Mouse (Mus musculus) neural tube, embryonic 14.5 days (tissue): ENCODE measurements around the gene Ube2s. TPM values are rescaled to one million over a fixed set of nuclear protein-coding genes. Genes with fewer than 3 reads are reported as not detected.

Experiments used
- ATAC-seq: fragments of 200-750 bp; cut with Nextera tagmentation; 2 replicates; pipeline ENCODE4 v1.8.0; 2017; ENCODE audit warnings: low read depth, mild to moderate bottlenecking, moderate TSS enrichment, moderate library complexity
- H3K27ac ChIP-seq: fragments of 300-500 bp; sonication (generic); 2 replicates; pipeline ENCODE4 v1.5.1; 2014; ENCODE audit warnings: low read depth, mild to moderate bottlenecking, control low read depth, low read length, moderate library complexity, mixed read lengths
- H3K27me3 ChIP-seq: fragments of 300-500 bp; sonication (generic); 2 replicates; pipeline ENCODE4 v1.6.1; 2014; ENCODE audit warnings: low read length; ENCODE audit not compliant: control insufficient read depth, insufficient read depth
- H3K36me3 ChIP-seq: fragments of 300-500 bp; sonication (generic); 2 replicates; pipeline ENCODE4 v1.6.1; 2014; ENCODE audit warnings: low read length, mixed read lengths; ENCODE audit not compliant: control insufficient read depth, insufficient read depth
- H3K4me1 ChIP-seq: fragments of 300-500 bp; sonication (generic); 2 replicates; pipeline ENCODE4 v1.6.1; 2014; ENCODE audit warnings: low read length; ENCODE audit not compliant: control insufficient read depth, insufficient read depth
- H3K4me2 ChIP-seq: fragments of 300-500 bp; sonication (generic); 2 replicates; pipeline ENCODE4 v1.6.1; 2014; ENCODE audit warnings: mild to moderate bottlenecking, low read depth, low read length, control low read depth
- H3K4me3 ChIP-seq: fragments of 300-500 bp; sonication (generic); 2 replicates; pipeline ENCODE4 v1.5.1; 2014; ENCODE audit warnings: low read depth, low read length, control low read depth, mixed read lengths
- H3K9ac ChIP-seq: fragments of 300-500 bp; sonication (generic); replicated peaks from 2 replicates; pipeline ENCODE4 v1.6.1; 2014; ENCODE audit warnings: low read depth, mild to moderate bottlenecking, control low read depth, low read length, mixed read lengths
- H3K9me3 ChIP-seq: fragments of 300-500 bp; sonication (generic); 2 replicates; pipeline ENCODE4 v1.6.1; 2016; ENCODE audit warnings: low read length; ENCODE audit not compliant: control insufficient read depth
- WGBS: fragments of 180-500 bp; shearing (Covaris S2); extraction: QIAGEN DNeasy Blood & Tissue Kit; methylation state at CpG from one replicate; pipeline ENCODE4 v1.1.7; 2014; 5-methylcytosine and 5-hydroxymethylcytosine counted together
- polyA plus RNA-seq: library from polyadenylated mRNA; unstranded; fragments of >200 nt; fragmentation: Nextera tagmentation; extraction: Ambion mirVana; gene quantifications from 2 replicates; pipeline ENCODE4 v1.2.1, GENCODE M21; 2014

Ube2s gene
- polyA plus RNA-seq, 1 experiment from 2014 or later, result 263 TPM

DNA sequence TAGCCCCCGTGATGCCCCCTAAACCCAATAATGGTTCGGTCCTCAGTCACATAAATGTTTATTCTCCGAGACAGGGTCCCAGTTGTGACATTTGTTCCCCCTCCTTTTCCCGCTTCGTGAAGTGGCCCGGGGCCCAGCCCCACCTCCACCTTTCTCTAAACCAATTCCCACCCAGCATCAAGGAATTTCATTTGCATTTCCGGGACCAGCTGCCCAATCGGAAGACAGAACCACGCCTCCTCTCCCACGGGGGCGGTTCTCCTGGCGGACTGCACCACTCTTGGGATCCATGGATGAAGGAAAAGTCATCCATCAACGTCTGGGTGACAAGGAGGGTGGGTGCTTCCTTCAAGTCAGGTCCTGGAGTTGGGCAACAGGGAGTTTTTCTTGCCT lies 32.5 kb upstream of the Ube2s start:
- Histone ChIP-seq H3K4me1 (peaks cover 20% of the 10 kb centered on the region), H3K27ac (peak overlapping the region; percentile 74), H3K4me2 (peak overlapping the region; percentile 79), H3K27me3 (no peaks in the 10 kb centered on the region), H3K9ac (peak overlapping the region; percentile 71), H3K4me3 (peak overlapping the region; percentile 59), H3K9me3 (no peaks in the 10 kb centered on the region), H3K36me3 (no peaks in the 10 kb centered on the region)
- ATAC-seq, result peak; percentile 85
- WGBS, result under 1% methylated on average over 13 of the region's 13 CpGs

DNA sequence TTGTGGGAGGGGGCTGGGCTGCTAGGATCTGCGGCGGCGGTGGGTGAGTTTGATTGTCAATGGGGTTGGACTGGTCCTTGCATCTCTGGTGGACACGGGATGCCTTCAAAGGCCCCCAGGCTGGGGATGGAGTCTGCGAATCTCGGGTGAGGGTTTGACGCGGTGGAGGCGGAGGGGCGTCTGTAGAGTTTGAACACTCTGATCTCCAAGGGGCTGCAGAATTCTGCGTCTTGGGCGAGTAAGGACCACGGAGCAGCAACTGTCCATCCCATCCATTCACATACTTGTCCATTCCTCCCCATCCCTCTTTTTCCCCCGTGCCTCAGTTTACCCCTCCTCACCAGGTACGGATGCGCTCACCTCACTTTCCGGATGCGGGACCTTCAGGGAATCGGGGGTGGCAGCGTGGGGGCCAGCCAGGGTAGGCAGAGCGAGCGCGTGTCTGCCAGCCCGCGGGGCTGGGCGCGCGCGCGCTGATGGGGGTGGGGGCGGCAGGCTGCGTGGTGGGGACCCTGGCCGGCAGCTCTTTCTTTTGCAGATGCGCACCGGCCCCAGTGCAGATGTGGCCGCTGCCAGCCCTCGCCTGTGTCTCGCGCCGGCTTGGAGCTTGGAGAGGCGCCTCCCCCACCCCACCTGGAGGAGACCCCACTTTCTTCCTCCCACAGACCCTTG lies 32.0 kb upstream of the Ube2s start, which contains the start of gene Shisa7:
Gene Shisa7 (minus strand): TSS at position 452 of the 672 bp plus-strand sequence.
- H3K4me1 ChIP-seq, result peaks cover 20% of the 10 kb centered on the region
- H3K4me3 ChIP-seq, result peak within 1 kb of the TSS; percentile 59
- ATAC-seq, result peak; percentile 63
- H3K36me3 ChIP-seq, result no peaks in the 10 kb centered on the region
- H3K9me3 ChIP-seq, result no peaks in the 10 kb centered on the region
- no peaks in the 10 kb centered on the region for H3K27me3 ChIP-seq
- WGBS, result under 1% methylated on average over 41 of the region's 41 CpGs
- H3K9ac ChIP-seq, result peak within 1 kb of the TSS; percentile 71
- H3K4me2 ChIP-seq, result peak within 1 kb of the TSS; percentile 79
- peak within 1 kb of the TSS; percentile 74 for H3K27ac ChIP-seq

DNA sequence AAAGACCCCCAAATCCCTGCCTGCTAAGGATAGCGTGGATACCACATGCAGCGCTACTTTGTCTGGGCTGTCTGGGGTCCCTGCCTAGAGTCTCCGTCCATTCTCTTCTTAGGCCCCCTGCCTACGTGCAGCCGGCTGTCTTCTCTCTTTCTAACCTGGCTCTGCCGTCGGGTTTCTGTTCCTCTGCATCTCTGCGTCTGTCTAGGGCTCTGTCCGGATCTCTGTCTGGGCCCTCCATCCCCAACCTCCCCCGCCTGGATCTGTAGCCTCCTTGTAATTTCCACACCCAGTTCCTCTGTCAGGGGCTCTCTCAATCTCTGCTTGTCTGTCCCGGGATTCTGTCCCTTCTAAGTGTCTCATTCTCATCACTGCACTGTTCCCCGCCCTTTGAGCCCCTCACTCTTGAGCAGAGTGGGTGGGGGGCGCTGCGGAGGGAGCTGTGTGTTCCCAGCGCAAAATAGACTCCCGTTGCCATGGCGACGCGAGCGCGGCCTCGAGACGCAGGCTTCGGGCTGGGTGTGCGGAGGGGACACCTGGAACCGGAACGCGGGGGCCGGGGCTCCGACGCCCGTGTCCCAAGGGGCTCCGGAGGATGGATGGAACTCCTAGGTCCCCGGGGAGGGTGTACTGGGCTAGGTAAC lies 31.3 kb upstream of the Ube2s start:
- Histone ChIP-seq H3K4me3 (peak overlapping the region; percentile 59), H3K9me3 (no peaks in the 10 kb centered on the region), H3K27me3 (no peaks in the 10 kb centered on the region), H3K27ac (peak overlapping the region; percentile 74), H3K9ac (peak overlapping the region; percentile 71), H3K4me1 (peaks cover 20% of the 10 kb centered on the region), H3K4me2 (peak overlapping the region; percentile 79), H3K36me3 (no peaks in the 10 kb centered on the region)
- peak; percentile 42 for ATAC-seq
- 2% methylated on average over 34 of the region's 34 CpGs for WGBS

DNA sequence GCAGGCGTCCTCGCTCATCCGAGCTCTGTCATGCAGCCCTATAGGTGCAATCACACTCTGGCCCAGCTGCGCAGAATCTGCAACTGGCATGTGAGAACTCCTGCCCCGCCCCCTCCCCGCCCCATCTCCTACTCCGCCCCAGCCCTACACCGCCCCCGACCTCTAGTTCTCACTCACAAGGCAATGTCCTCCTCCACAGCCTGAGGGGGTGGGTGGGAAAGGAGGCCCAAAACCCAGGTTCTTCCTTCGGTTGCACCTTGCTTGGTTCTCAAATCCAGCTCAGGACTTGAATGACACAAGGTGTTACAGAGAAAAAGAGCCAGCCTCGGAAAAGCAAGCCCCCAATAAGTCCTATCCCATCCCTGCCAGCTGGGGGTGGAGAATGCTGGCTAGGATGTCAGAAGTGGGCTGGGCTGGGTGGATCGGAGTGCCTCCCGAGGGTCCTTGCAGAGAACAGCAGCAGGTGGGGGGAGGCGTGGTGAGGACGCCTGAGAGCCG lies 30.3 kb upstream of the Ube2s start:
- Histone ChIP-seq H3K27me3 (no peaks in the 10 kb centered on the region), H3K36me3 (no peaks in the 10 kb centered on the region), H3K9ac (peak overlapping the region; percentile 71), H3K4me2 (peak overlapping the region; percentile 79), H3K9me3 (no peaks in the 10 kb centered on the region), H3K4me1 (peaks cover 20% of the 10 kb centered on the region), H3K27ac (peak overlapping the region; percentile 60), H3K4me3 (peak overlapping the region; percentile 59)
- peak; percentile 55 for ATAC-seq
- 2% methylated on average over 16 of the region's 16 CpGs for WGBS

DNA sequence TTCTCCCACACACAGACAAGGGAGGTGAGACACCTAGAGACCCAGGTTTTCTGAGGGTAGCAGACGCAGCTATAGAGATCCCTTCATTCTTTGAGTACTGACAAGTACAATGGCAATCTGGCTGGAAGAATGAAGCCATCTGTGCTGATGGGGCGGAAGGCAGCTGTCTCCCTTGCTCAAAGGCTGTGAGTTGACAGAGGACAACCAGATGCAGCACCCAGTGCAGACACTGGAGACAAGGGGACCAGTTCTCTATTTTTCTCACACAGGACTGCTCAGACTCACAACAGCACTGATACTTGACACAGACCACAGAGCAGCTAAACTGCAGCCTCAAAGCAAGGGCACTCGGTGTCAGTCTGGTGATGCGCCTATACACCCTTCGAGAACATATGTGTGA lies 29.7 kb upstream of the Ube2s start:
- ATAC-seq, result no peak
- no peaks in the 10 kb centered on the region for H3K9me3 ChIP-seq
- peak overlapping the region; percentile 59 for H3K4me3 ChIP-seq
- H3K36me3 ChIP-seq, result no peaks in the 10 kb centered on the region
- peak overlapping the region; percentile 71 for H3K9ac ChIP-seq
- 38% methylated on average over 5 of the region's 5 CpGs for WGBS
- H3K27ac ChIP-seq, result peak overlapping the region; percentile 52
- peaks cover 20% of the 10 kb centered on the region for H3K4me1 ChIP-seq
- peak overlapping the region; percentile 79 for H3K4me2 ChIP-seq
- H3K27me3 ChIP-seq, result no peaks in the 10 kb centered on the region

DNA sequence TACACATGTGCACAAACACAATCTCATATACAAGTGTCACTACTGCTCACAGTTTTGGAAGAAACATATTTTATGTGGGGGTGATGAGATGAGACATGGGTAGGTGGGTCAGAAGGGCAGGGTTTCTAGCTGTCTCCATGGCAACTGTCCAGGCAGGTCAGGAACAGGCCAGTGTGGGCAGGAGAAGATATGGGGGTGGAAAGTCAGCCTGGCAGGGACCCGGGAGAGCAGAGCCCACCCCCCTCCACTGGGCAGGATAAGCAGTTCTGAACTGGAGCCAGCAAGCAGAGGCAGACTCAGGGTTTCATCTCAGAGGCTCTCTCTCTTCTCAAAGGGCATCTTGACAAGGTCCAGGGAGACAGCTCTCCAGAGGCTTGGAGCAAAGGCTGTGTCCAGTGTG lies 25.2 kb upstream of the Ube2s start:
- ATAC-seq, result no peak
- no peaks in the 10 kb centered on the region for H3K9me3 ChIP-seq
- H3K9ac ChIP-seq, result no peak overlapping the region
- H3K4me1 ChIP-seq, result peaks cover 11% of the 10 kb centered on the region
- H3K36me3 ChIP-seq, result no peaks in the 10 kb centered on the region
- no peak overlapping the region for H3K27ac ChIP-seq
- WGBS, result 7% methylated on average over 1 of the region's 1 CpGs
- no peaks in the 10 kb centered on the region for H3K27me3 ChIP-seq
- H3K4me2 ChIP-seq, result no peak overlapping the region
- no peak overlapping the region for H3K4me3 ChIP-seq

DNA sequence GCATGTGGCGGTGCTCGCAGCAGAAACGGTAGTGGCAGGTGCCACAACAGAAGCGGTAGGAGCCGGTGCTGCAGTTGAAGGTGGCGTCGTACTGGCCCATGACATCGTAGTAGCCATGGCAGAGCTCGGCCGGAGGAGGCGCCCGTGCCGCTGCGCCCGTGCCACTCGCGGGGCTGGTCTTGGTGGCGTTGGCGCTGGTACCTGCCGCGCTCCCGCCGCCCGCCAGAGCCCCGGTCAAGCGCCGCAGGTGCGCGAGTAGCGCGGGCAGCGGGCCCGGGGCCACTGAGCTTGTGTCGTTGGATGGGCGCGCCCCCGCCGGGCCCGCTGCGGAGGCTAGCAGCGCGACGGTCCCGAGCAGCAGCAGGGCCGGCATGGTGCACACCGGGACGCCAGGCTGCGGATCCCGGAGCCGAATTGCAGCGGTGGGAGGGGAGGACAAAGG lies 24.0 kb upstream of the Ube2s start:
- ATAC-seq, result peak; percentile 93
- WGBS, result under 1% methylated on average over 51 of the region's 51 CpGs
- peaks cover 2% of the 10 kb centered on the region; the same call in 1 of the 2 replicates for H3K27me3 ChIP-seq

DNA sequence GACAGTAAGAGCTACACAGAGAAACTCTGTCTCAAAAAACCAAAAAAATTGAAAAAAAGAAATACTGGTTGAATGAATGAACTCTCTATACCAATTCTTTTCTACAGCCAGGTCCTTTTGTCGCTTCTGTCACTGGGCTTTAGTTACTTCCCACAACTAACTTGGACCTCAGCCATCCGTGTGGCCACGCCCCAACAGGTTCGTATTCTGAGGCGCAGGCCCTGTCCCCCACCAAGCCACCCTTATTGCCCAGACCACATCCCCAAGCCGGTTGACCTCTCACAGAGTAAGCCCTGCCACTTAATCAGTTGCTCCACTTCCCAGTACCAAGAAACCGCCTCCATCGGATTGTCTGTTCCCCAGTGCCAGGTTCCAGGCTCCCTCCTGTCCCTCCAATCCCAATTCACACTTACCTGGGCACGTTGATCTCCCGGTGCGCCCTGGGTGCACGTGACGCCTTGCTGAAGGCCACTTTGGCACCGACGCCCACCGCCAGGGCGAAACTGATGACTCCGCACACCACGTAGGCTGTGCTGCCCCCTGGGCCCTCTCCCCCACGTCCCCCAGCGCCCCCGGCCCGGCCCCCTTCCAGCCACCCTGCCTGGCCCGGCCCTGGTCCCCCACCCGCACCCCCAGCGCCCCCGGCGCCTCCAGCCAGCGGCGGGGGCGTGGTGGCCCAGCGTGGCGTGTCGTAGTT lies 23.4 kb upstream of the Ube2s start:
- ATAC-seq, result no peak; the same call in 1 of the 2 replicates
- H3K27me3 ChIP-seq, result peaks cover 3% of the 10 kb centered on the region; the same call in 1 of the 2 replicates
- no peaks in the 10 kb centered on the region for H3K9me3 ChIP-seq
- H3K9ac ChIP-seq, result peak overlapping the region; percentile 82
- peak overlapping the region; percentile 86 for H3K4me2 ChIP-seq
- H3K36me3 ChIP-seq, result no peaks in the 10 kb centered on the region
- peak overlapping the region; percentile 91 for H3K27ac ChIP-seq
- H3K4me1 ChIP-seq, result 0 out of 2 replicates have a peak, but pooled peaks cover 3% of the 10 kb centered on the region
- WGBS, result 4% methylated on average over 30 of the region's 34 CpGs
- H3K4me3 ChIP-seq, result peak overlapping the region; percentile 56

More for the DNA sequence above, 24.0 kb upstream of the Ube2s start:
- Histone ChIP-seq H3K9me3 (no peaks in the 10 kb centered on the region), H3K4me1 (0 out of 2 replicates have a peak, but pooled peaks cover 3% of the 10 kb centered on the region), H3K27ac (peak overlapping the region; percentile 91), H3K4me2 (peak overlapping the region; percentile 86), H3K4me3 (peak overlapping the region; percentile 56), H3K9ac (peak overlapping the region; percentile 82), H3K36me3 (no peaks in the 10 kb centered on the region)
